Mouse (Mus musculus) testis, adult 2 months (tissue): Measurements from ENCODE around the gene Dbndd2.

Experiments
- CTCF ChIP-seq: fragments of 200-500 bp; IDR thresholded peaks from 2 replicates; pipeline ENCODE4 v1.5.1; 2012; ENCODE audit warnings: low read depth, mild to moderate bottlenecking, inconsistent platforms, low read length, moderate library complexity; ENCODE audit not compliant: control insufficient read depth, insufficient read depth, insufficient replicate concordance
- POLR2A ChIP-seq: fragments of 200-500 bp; IDR thresholded peaks from 2 replicates; pipeline ENCODE4 v1.6.1; 2012; ENCODE audit warnings: low read depth, mild to moderate bottlenecking, inconsistent platforms, low read length, moderate library complexity; ENCODE audit not compliant: control insufficient read depth

- TF ChIP-seq CTCF (no peak), POLR2A (no peak)
Observed at GRCm38 (mm10) chr2:164437710-164438109, 48.2 kb upstream of the Dbndd2 start.
